Mouse (Mus musculus): Measurements from ENCODE around the gene Trim11.

Trim11 gene

DNA sequence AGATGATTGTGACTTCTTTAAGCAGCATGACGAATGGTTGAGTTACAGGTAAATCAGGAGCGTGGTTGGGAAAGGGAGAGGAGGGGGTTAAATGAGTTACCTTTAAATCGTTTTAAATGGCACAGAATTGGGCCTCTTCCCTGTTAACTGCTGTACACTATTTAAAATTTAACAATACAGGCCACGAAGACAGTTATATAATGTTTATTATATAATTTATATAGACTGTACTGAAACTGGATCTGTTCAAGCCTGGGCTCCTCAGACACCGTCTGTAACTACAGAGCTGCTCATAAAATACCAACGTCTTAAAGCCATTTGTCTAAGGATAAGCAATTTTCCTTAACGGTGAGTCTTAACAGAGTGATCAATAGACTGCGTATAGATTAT is 22.0 kb upstream of the Trim11 start:
- no peak for DNase-seq (ENCODE audit: low spot score in 2 of 2)

DNA sequence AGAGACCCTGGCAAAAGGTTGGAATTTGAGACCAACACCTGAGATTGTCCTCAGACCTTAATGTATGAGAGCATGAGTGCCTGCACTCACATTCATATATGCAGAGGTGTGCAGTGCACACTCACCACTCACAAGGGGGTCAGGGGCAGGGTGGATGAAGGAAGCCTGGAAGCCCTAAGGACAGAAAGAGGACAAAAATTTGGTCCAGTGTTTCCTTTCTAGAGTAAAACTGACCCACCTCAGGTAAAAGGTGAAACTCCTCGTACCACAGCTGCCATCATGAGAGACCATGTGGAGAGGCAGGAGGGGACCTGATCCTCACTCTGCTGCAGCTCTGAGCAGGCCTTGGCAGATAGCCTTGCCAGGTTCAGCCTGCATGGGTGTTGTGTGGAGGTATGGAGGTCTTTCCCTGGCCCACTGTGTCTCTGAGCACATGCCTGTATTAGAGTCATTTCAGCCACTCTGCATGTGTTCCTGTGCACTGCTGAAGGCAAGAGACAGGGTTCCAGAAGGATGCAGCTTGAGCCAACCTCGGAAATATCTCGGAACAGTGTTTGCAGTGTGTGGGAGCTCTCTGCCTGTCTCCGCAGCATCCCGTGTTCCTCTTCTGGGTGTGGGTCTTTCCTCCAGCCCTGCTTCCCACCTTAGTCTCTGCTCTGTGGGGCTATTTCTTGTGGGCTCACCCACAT is 20.5 kb upstream of the Trim11 start:
- DNase-seq (ENCODE audit: low spot score in 2 of 2): peak in 1 of 2 experiments; percentile 63

DNA sequence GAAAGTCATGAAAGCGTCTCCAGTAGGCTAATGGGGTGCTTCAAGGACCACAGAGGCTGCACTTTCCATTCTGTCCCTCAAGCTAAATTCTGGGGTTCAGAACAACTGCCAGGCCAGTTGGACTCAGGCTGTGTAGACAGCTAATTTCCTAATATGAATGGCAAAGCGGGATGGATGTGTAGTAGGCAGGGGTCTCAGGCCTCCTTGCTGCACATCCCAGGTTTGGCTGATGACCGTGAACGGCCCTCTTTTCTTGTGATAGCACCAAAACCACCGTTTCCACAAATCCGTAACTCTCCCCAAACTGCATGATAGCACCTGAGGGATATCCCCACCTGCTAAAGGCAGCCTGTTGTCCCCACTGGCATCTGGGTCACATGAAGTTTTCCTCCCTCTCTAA is 19.4 kb upstream of the Trim11 start:
- DNase-seq (ENCODE audit: low spot score in 2 of 2): peak in 1 of 2 experiments; percentile 61

DNA sequence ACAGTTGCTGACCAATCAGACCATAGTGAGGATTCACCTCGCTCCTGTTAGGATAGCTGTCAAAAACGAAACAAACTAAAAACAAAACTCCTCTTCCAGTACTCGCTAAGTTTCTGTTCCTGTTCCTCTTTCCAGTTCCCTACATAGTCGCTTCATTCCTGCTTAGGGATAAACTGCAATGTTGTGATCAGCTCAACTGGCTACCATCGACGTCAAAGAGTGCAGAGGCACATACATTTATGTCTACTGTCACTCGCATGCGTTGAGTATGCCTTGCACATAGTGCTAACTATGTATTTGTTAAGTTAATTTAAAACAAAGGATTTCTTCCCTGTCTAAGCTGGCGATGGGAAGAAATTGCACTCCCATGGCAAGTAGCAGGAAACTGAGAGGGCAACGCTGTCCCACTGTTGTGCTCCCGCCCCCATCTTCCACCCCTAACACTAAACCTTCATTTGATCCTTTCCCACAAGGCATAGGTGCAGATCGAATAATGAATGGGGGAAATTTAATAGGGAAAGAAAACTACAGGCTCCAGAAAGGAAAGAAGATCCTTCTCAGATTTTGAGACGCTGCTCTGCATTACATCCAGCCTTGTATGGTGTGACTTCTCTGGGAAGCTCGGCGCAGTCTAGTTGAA is 18.6 kb upstream of the Trim11 start:
- DNase-seq (ENCODE audit: low spot score in 2 of 2): no peak

DNA sequence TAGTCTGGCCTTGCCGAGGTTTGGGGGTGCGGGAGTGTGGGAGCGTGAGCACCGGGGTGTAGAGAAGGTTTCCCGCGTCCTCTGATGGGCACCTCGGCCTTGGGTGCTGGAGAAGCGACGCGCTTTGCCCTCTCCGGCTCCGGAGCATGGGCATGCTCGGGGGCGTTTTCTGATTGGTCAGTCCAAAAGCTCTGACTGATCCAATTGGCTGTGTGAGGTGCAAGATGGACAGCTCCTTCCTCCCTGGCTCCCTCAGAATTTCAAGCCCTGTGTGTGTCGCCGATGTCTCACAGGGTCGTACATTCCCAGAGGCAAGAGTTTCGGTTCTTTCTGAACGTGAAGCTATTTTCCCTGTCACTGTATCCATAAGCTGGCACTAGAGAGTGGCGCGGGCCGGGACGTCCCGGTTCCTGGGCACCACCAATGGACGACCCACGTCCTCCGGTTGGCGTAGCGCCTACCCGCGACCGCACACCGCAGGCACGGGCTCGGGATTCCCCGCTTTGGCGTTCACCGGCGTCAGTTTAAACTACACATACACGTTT is 17.9 kb upstream of the Trim11 start:
- DNase-seq (ENCODE audit: low spot score in 2 of 2): peak; percentile 88 to 89

DNA sequence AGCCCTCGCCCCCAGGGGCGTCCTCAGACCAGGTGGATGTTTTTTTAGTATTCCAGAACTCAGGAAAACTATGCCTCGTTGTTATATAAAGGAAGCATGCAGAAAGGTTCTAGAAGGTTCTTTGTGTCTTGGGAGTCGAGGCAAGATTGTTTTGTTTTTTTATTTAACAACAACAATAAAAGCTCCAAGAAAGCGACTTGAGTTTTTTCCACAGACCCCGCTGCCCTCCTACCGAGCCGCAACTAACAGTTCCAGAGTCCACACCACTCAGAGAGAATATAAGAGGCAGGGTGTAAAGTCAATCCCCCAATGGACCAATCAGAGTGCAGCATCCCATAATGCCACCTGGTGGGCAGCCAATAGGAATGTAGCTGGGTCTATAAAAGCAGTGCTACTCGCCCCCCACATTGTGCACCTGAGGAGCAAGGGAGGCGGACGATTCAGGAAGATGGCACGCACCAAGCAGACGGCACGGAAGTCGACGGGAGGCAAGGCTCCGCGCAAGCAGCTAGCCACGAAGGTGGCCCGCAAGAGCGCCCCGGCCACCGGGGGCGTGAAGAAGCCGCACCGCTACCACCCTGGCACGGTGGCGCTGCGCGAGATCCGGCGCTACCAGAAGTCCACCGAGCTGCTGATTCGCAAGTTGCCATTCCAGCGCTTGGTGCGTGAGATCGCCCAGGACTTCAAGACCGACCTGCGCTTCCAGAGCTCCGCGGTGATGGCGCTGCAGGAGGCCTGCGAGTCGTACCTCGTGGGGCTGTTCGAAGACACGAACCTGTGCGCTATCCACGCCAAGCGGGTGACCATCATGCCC is 16.3 kb upstream of the Trim11 start:
- no peak for DNase-seq (ENCODE audit: low spot score in 2 of 2)

DNA sequence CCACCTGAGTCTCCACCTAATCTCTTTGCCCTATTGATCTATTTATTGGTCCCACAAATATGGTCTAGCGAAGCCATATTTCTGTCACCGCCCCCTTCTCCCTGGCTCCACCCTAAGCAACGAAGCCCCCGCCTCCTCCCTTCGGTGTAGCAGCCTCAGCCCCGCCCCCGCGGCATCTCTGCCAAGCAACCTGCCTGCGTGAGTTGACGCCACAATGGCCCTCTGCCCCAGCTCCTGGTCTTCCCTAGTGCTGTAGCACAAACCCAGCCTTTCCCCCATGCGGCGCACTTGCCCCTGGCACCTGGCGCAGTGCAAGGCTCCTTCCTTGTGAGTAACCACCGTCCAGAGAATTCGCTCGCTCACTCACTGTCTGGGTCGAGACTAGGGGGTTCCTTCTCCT is 14.3 kb upstream of the Trim11 start:
- DNase-seq (ENCODE audit: low spot score in 2 of 2): peak; percentile 61 to 77

DNA sequence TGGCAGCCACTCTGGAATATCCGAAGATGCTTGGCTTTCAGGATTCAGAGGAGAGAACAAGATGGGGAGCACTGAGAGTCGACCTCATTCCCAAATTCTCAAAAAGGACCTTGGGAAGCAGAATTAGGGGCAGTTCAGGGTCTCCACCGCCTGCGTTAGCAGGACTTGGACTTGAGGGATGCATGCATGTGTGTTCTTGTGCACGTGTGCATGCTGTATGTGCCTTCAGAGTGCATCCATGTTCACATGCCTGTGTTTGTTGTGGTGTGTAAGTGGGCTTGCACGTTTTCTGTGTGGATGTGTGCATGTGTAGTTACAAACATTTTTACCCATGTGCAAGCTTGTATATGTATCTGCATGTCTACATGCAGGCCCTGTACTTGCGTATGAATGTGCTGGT is 13.7 kb upstream of the Trim11 start:
- DNase-seq (ENCODE audit: low spot score in 2 of 2): no peak

DNA sequence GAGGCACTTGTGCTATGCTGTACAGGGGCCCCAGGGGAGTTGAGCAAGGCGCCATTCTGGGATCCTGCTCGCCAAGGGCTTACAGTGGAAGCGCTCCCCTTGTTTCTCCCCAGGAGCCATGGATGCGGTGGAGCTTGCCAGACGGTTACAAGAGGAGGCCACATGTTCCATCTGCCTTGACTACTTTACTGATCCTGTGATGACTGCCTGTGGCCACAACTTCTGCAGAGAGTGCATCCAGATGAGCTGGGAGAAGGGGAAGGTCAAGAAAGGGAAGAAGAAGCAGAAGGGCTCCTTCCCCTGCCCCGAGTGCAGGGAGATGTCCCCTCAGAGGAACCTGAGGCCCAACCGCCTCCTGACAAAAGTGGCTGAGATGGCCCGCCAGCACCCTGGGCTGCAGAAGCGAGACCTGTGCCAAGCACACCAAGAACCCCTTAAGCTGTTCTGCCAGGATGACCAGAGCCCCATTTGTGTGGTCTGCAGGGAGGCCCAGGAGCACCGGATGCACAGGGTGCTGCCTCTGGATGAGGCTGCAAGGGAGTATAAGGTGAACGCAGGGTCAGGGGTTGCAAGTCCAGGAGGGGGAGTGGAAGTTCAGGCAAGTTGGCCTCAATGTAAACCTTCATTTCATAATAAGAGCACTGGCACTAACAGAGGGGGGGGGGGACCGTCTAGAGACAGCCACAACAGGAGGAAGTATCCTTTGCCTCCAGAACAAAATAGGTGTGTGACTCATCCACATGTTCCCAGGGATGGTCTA is 12.7 kb upstream of the Trim11 start:
- DNase-seq (ENCODE audit: low spot score in 2 of 2): no peak

DNA sequence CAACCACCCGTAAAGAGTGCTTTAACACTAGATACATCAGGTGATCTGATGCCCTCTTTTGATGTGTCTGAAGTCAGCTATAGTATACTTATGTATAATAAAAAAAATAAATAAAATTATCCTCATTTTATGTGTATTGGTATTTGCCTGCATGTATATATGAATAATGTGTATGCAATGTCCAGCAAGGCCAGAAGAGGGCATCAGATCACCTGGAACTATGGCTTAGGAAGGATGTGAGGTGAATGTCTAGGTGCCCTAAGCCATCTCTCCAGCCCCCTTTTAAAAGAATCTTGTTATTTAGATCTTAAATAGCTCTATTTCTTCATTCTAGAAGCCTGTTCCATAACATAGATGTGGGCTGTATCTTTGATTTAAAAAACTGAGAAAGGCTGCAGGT is 10.5 kb upstream of the Trim11 start:
- DNase-seq (ENCODE audit: low spot score in 2 of 2): peak in 1 of 2 experiments; percentile 59

DNA sequence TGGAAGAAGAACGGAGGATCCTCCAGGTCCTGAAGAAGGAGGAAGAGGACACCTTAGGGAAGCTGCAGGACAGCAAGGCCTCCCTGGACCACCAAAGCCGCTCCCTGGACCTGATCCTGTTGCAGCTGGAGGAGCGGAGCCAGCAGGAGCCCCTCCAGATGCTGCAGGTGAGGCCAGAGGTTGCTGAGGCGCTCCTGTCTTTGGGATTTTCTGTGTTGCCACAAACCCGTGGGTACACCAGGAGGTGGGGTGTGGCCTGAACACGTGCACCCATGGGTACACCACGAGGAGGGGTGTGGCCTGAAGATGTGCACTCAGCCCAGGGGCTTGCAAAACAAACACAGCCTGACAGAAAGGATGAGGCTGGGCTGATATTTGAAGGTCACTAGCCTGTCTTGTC is 9.3 kb upstream of the Trim11 start:
- no peak for DNase-seq (ENCODE audit: low spot score in 2 of 2)

DNA sequence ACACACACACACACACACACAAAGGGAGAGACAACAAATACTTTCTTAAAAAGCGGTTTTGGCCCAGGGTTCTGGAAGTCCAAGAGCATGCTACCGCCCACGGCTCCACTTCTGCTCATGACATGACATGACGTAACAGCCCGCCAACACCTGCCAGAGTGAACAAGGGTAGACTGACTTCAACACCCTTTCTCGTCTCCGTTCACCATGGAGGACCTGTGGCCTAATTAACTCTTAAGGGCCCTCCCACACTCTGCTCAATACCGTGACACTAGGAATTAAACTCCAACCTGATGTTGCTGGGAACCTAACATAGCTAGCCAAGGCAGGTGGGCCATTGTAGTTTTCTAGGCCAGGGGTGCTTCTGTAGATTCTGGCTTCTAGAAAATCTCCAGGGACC is 8.9 kb upstream of the Trim11 start:
- no peak for DNase-seq (ENCODE audit: low spot score in 2 of 2)

DNA sequence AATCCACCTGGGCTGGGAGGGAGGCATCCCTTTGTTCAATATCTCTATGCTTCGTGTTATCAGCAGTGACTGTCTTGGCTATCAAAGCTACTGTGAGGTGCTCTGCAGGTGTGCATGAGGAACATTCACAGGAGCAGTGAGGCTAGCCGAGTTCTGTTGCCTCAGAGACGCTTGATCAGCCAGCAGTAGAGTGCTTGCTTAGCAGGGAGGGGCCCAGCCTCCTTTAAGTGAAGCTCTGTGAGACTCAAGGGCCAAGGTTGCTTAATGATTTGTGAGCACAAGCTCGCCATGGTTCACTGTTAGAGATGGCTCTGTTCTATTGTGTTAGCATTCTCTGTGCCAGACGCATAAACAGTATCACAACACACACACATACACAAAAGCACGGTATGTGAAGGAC is 8.2 kb upstream of the Trim11 start:
- no peak for DNase-seq (ENCODE audit: low spot score in 2 of 2)

DNA sequence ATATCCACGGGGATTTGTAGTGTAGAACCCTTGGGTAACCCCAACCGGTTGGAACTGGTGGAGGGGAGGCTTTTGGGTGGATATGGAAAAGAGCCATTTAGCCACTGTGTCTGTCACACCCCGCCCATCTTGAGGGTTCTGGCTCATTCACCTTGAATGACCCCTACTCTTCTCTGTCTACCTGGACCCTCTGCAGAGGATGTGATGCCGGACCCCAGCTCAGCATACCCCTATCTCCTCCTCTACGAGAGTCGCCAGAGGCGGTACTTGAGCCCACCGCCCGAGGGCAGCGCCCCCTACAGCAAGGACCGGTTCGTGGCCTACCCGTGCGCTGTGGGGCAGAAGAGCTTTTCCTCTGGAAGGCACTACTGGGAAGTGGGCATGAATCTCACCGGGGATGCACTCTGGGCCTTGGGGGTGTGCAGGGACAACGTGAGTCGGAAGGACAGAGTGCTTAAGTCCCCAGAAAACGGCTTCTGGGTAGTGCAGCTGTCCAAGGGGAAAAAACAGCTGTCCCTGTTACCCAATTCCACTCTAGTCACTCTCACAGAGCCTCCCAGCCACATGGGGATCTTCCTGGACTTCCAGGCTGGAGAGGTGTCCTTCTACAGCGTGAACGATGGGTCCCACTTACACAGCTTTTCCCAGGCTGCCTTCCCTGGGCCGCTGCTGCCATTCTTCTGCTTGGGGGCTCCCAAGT is 6.9 kb upstream of the Trim11 start:
- no peak for DNase-seq (ENCODE audit: low spot score in 2 of 2)

DNA sequence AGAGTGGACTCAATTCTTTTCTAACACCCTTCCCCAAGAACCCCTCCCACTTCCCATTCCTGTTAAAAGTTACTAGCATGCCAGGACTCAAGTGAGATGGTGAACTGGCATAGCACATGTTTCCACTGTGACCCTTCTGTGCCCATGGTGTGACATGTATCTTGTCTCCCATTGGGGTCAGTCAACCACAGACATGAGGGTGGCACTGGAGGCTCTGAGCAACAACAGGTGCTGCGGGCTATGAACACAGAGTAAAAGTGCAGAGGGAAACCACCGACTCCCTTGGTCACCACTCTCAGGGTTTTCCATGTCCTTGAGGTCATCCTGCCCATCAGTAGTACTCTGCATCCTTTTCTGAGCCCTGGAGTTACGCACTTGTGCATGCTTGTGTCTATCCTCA is 6.1 kb upstream of the Trim11 start:
- DNase-seq (ENCODE audit: low spot score in 2 of 2): no peak

DNA sequence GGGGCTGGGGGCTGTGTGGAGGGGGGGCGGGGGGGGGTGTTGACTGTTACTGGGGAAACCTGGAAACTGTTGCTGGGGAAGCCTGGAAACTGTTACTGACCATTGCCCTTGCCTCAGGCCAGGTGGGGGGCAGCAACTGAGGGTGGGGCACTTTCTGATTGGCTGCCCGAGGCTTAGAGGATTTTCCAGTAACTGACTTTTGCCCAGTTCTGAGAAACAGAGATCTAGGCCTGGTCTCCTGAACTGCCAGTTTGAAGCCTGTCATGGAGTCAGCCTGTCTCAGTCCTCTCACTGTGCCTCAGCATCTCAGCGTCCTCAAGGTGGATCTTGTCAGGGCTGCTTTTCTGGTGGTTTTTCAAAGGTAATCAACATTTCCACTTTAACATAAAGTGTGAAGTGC is 3.5 kb upstream of the Trim11 start:
- DNase-seq (ENCODE audit: low spot score in 2 of 2): no peak

DNA sequence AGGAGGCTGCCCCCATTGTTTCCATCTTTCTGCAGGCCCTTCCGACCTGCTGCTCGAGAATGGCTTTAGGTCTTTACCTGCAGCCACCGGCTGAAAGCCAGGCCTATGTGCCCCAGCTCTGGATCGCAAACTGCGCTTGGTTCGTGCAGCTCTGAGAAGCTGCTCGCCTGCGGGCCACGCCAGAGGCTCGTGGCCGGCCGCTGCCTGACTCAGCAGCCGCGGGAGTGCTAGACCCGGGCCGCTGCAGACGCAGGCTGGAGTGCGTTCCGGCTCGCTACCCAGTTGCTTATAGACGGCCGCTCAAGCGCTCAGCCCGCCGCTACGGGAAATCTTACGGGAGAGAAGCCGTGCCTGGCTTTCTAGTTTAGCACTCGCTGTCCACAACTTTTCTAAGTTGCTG is 743 bp upstream of the Trim11 start:
- peak; percentile 60 to 82 for DNase-seq (ENCODE audit: low spot score in 2 of 2)

DNA sequence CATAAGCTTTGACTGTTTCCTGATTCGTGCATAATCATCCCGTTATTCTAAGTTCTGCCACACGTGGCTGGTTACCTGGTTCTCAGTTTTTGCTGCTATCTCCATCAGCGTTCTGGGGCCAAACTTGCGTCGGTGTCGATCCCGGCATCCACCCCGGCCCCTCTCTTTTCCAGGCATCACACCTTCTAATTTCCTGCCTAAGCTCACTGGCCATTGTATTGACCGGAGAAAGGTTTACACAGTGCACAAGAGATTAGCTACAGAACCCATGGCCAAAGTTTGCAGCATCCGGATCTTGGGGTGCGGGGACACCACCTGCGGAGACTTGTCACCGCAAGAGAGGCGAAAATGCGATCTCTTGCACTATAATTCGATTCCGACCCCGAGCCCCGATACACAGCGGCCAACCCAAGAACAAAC is 276 bp upstream of the Trim11 start:
- DNase-seq (ENCODE audit: low spot score in 2 of 2): peak in 1 of 2 experiments; percentile 22

DNA sequence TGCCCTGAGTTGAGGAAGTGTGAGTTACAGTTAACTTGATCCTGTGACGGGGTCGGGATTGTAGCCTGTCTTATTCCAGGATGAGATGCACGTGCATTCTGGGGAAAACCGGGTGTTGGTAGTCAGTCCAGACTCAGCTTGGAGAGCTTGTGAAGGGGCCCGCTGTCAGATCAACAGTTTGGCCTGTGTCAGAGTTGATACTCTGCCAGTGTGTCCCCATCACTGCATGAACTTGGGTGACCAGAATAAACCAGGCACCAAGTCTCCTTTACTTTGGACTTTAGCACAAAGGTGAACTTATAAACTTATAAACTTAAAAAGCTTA is 775 bp downstream of the Trim11 start:
- DNase-seq (ENCODE audit: low spot score in 2 of 2): no peak

DNA sequence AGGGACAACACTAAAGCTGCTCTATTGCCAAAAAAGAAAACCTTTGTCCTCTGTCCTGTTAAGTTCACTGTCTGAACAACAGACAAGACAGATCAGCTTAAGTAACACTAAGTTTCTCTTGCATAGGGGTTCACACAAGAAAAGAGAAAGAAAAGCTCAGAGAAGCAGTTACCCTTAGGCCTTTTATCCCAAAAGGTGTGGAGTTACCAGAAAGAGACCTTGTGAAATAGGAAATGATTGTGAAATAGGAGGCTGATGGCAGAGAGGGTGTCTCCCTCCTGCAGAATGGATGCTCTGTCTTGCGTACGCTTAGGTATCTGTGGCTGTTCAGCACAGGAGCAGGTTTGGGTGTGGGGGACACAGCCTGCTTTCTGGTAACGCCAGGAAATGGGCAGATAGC is 1.3 kb downstream of the Trim11 start:
- DNase-seq (ENCODE audit: low spot score in 2 of 2): no peak

DNA sequence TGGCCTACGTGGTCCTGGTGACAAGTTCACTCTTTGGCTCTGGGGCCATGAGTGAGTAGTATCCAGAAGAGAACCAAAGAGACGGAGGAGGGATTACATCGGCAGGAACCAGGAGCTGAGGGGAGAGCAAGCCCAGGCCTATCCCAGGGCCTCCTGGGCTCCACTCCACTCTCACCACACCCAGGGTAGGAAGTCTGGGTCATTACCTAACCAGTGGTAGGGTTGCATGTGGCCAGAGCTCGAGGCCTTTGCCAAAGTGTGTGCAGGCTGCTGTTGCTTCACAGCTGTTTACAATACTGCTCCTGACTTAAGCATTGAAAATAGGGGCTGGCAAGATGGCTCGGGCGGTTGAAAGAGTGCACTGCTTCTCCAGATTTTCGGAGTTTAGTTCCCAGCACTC is 1.8 kb downstream of the Trim11 start:
- no peak for DNase-seq (ENCODE audit: low spot score in 2 of 2)

Data from spleen, postnatal 4 days (tissue).